Mouse (Mus musculus) forebrain, embryonic 10.5 days (tissue): ENCODE results near the gene Trpc1. TPM values are rescaled to one million over a fixed set of nuclear protein-coding genes. Genes with fewer than 3 reads are reported as not detected.

ENCODE experiments used
- DNase-seq: peaks from one replicate; pipeline ENCODE4 v3.0.0-alpha.2; 2017; ENCODE audit warnings: low spot score; ENCODE audit errors: extremely low spot score
- H3K27ac ChIP-seq: fragments of 300-500 bp; sonication (generic); 2 replicates; pipeline ENCODE4 v1.5.1; 2016; ENCODE audit warnings: mild to moderate bottlenecking
- H3K27me3 ChIP-seq: fragments of 300-500 bp; sonication (generic); 2 replicates; pipeline ENCODE4 v1.6.1; 2016; ENCODE audit warnings: mild to moderate bottlenecking; ENCODE audit not compliant: poor library complexity, severe bottlenecking
- H3K36me3 ChIP-seq: fragments of 300-500 bp; sonication (generic); replicated peaks from 2 replicates; pipeline ENCODE4 v1.6.1; 2016; ENCODE audit warnings: mild to moderate bottlenecking, moderate library complexity
- H3K4me1 ChIP-seq: fragments of 300-500 bp; sonication (generic); 2 replicates; pipeline ENCODE4 v1.6.1; 2016
- H3K4me3 ChIP-seq: fragments of 300-500 bp; sonication (generic); 2 replicates; pipeline ENCODE4 v1.5.1; 2016; ENCODE audit warnings: mild to moderate bottlenecking, moderate library complexity
- H3K9me3 ChIP-seq: fragments of 300-500 bp; sonication (generic); 2 replicates; pipeline ENCODE4 v1.6.1; 2016; ENCODE audit warnings: mild to moderate bottlenecking, moderate library complexity
- WGBS: fragments of 180-500 bp; shearing (Covaris S2); methylation state at CpG from one replicate; pipeline ENCODE4 v1.1.7; 2016; 5-methylcytosine and 5-hydroxymethylcytosine counted together
- polyA plus RNA-seq: library from polyadenylated mRNA; unstranded; fragments of >200 nt; fragmentation: Nextera tagmentation; extraction: Ambion mirVana; gene quantifications from 2 replicates; pipeline ENCODE4 v1.2.1, GENCODE M21; 2016

Trpc1 gene
- polyA plus RNA-seq, 1 experiment from 2014 or later: 2.0 TPM

DNA sequence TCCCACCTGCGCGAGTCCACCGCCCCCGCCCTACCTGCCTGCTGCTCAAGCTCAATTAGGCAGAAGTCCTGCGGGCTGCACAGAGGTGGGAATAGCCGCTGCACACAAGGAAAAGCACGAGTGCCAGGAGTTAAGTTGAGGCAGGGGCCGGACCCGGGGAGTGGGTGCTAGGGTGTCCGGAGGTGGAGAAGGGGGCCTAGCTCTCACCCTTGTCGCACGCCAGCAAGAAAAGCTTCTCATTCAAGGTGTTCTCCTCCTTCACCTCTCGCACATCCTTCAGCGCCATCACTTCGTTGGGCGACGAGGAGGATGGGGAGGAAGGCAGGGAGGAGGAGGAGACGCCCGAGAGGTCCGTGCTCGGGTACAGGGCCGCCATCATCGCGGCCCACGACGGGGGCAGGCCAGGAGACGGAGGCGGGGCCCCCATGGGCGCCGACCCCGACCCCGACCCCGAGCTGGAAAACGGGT, 680 bp downstream of the Trpc1 start:
- peak overlapping the region; percentile 89 for H3K27ac ChIP-seq
- H3K4me3 ChIP-seq: peak overlapping the region; percentile 91
- peaks cover 41% of the 10 kb centered on the region for H3K27me3 ChIP-seq
- no peaks in the 10 kb centered on the region for H3K9me3 ChIP-seq
- peak; percentile 46 for DNase-seq
- H3K4me1 ChIP-seq: peaks cover 22% of the 10 kb centered on the region
- H3K36me3 ChIP-seq: no peaks in the 10 kb centered on the region
- WGBS: under 1% methylated on average over 34 of the region's 34 CpGs

DNA sequence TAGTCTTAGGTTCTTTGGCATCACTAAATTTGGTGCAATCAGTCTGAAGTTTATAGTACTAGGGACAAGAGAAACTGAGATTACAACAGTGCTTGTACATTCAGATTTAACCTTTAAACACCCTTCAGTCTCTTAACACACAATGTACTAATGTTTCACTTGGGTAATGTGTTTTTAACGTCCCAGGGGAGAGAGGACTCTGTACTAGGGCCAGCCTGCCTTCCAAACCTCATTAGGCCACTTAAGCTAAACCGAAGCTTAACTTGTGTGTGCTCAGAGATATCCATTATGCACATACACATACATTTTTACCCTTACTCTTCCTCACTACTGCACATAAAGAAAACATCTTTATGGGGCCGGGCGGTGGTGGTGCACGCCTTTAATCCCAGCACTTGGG, 2.9 kb downstream of the Trpc1 start:
- WGBS: 88% methylated on average over 5 of the region's 5 CpGs
- Histone ChIP-seq H3K4me3 (no peak overlapping the region), H3K9me3 (no peaks in the 10 kb centered on the region), H3K27me3 (peaks cover 41% of the 10 kb centered on the region), H3K27ac (no peak overlapping the region), H3K4me1 (peaks cover 22% of the 10 kb centered on the region), H3K36me3 (no peaks in the 10 kb centered on the region)
- no peak for DNase-seq

DNA sequence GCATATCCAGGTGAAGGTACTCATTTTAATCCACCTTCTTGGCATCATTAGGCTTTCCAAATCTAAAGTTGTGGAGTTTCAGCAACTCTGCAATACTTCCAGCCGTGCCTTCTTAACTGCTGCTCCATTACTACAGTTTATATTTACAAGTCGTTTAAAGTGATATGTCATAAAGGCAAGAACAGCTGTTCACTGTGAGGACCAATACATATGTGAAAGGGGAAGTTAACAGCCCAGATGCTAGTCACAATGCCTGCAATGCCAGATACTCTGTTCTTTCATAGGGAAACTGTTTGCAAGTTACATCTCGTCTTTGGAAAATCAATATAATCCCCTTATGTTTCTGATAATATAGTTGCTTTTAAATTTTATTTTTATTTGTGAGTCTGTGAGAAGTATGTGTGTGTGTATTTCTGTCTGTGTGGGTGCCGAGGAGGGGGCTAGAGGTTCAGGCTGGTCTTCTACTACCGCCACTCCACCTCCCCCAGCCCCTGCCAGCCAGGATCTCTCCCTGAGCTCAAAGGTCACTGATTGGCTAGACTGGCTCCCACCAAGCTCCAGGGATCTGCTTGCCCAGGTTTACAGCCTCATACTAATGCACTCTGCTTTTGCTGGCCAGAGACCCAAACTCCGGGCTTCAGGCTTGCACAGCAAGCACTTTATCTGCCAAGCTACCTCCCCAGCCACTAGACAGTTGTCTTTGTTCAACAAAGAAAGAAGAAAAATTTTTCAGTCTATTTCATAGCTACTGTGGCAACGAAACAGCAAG, 5.1 kb downstream of the Trpc1 start:
- no peak overlapping the region for H3K4me3 ChIP-seq
- H3K36me3 ChIP-seq: no peaks in the 10 kb centered on the region
- WGBS: 77% methylated on average over 7 of the region's 7 CpGs
- no peaks in the 10 kb centered on the region for H3K9me3 ChIP-seq
- H3K27me3 ChIP-seq: peaks cover 22% of the 10 kb centered on the region
- H3K27ac ChIP-seq: no peak overlapping the region
- no peak for DNase-seq
- H3K4me1 ChIP-seq: peaks cover 16% of the 10 kb centered on the region

DNA sequence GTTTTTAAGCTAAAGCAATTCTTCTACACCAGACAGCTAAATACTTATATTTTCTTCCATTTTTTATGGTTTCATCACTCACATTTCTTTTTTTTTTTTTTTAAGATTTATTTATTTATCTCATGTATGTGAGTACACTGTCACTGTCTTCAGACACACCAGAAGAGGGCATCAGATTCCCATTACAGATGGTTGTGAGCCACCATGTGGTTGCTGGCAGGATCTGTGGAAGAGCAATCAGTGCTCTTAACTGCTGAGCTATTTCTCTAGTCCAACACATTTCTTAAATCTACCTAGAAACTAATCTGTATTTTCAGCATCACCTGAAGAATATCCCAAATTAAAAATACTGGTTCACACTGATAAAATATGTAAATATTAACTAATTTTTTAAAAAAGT, 13.9 kb downstream of the Trpc1 start:
- Histone ChIP-seq H3K4me1 (no peaks in the 10 kb centered on the region), H3K27me3 (no peaks in the 10 kb centered on the region), H3K9me3 (no peaks in the 10 kb centered on the region), H3K36me3 (peaks cover 7% of the 10 kb centered on the region), H3K27ac (no peak overlapping the region), H3K4me3 (no peak overlapping the region)
- DNase-seq: no peak

DNA sequence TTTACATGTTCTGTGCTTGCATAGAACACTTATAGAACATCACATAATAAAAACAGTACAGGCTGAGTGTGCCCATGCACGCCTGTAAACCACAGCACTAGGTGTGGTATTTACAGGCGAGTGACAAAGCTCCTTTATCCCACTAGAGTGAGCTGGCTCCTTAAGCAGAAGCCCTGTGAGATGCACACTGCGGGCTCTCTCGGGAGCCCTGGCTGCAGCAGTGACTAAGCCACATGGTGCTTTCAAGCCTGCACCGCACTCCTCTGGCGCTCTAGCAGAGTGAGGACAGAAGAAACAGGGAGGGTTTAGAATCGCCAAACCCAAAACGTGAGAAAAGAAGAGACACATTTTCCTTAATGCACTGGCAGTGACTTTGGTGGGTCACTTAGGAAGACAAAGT, 37.6 kb downstream of the Trpc1 start:
- peaks cover 13% of the 10 kb centered on the region for H3K36me3 ChIP-seq
- H3K9me3 ChIP-seq: no peaks in the 10 kb centered on the region
- H3K4me1 ChIP-seq: 0 out of 2 replicates have a peak, but pooled peaks cover 3% of the 10 kb centered on the region
- H3K27ac ChIP-seq: no peak overlapping the region
- no peak overlapping the region for H3K4me3 ChIP-seq
- whole genome bisulfite sequencing: 31% methylated on average over 8 of the region's 8 CpGs
- no peak for DNase-seq
- H3K27me3 ChIP-seq: no peaks in the 10 kb centered on the region

DNA sequence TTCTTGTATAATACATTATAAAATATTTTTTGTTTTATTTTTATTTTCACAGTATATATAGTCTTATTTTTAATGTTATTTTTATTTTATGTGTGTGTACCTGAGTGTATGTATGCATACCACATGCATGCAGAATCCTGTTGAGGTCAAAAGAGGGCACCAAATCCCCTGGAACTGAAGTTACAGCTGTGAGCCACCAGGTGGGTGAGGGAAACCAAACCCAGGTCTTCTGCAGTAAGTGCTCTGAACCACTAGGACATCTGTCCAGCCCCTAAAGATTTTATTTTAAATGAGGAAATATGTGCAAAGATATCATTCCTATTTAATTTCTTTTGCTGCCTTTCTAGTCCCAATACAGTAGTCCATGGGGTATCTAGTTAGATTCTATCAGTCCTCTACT, 41.2 kb downstream of the Trpc1 start:
- Histone ChIP-seq H3K27ac (no peak overlapping the region), H3K27me3 (no peaks in the 10 kb centered on the region), H3K4me1 (0 out of 2 replicates have a peak, but pooled peaks cover 3% of the 10 kb centered on the region), H3K36me3 (peaks cover 12% of the 10 kb centered on the region), H3K9me3 (no peaks in the 10 kb centered on the region), H3K4me3 (no peak overlapping the region)
- DNase-seq: no peak

DNA sequence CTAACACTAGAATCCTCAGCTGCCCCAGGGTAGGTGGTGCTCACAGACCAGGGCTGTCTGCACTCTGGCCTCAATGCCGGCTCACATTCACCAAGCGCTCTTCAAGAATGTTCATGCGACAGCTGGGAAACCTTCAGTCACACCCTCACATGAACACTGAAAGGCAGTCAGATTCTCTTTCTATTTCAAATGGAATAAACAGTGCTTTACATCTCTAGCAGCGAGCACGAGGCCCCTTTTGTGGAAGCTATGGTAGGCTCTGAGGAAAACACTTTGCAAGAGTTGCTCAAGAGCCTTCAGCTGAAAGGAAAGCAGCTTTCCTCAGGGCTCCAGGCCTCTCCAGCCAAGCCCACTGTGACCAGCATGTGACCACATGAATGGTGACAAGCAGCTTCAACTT, 44.8 kb downstream of the Trpc1 start:
- no peaks in the 10 kb centered on the region for H3K27me3 ChIP-seq
- 89% methylated on average over 5 of the region's 5 CpGs for WGBS
- peaks cover 12% of the 10 kb centered on the region for H3K36me3 ChIP-seq
- no peaks in the 10 kb centered on the region for H3K9me3 ChIP-seq
- H3K4me3 ChIP-seq: no peak overlapping the region
- H3K27ac ChIP-seq: no peak overlapping the region
- no peak for DNase-seq
- H3K4me1 ChIP-seq: no peaks in the 10 kb centered on the region

DNA sequence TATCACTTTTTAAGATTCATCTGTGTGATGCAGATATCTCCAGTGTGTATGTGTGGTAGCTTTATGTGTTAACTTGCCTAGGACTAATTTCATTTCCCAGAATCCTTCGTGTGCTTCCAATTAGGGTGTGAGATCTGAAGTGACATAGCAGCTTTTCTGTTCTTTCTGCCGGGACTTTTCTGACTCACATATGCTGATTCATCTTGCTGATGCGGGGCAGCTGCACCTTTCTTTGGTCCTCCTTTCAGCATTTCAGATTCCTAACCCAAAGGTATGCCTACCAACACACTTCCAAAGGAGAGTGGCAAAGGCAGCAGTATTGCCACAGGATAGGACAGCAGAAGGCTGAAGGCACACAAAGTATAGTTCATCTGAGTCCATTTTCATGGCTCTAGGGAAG, 46.1 kb downstream of the Trpc1 start:
- Histone ChIP-seq H3K36me3 (peaks cover 8% of the 10 kb centered on the region; the same call in 1 of the 2 replicates), H3K27me3 (no peaks in the 10 kb centered on the region), H3K4me3 (no peak overlapping the region), H3K27ac (no peak overlapping the region), H3K9me3 (no peaks in the 10 kb centered on the region), H3K4me1 (no peaks in the 10 kb centered on the region)
- WGBS: 81% methylated on average over 3 of the region's 3 CpGs
- no peak for DNase-seq

DNA sequence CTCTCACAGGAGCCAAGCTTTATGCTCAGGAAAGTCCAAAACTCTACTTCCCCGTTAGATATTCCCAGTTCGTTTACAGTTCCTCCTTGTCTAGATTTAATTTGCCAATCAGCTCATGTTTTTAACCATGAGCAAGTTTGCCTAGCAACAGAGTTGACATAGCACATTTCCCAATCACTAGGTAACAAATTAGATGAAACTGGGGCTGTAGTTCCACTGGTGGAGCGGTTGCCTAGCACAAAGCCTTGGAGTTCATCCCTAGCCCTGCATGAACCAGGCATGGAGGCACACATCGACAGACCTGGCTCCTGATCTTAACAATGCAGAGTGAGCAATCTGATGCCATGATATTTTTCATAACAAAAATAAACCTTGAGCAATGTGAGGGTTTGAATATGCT, 50.9 kb downstream of the Trpc1 start:
- no peaks in the 10 kb centered on the region for H3K36me3 ChIP-seq
- WGBS: 88% methylated on average over 4 of the region's 4 CpGs

DNA sequence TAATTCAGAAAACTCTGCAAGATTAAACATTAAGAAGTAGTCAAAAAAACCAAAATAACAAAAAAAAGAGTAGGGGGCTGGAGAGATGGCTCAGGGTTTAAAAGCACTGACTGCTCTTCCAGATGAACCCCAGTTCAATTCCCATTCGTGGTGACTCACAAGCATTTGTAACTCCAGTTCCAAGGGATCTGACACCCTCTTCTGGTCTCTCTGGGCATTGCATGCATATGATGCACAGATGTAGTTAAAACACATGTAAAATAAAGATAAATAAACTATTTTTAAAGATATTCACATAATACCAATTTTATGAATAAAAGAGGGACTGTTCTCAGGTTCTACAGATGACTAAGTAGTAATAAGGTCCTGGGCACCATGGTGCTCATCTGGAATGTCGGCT, 52.4 kb downstream of the Trpc1 start:
- no peak for DNase-seq
- Histone ChIP-seq H3K27me3 (no peaks in the 10 kb centered on the region), H3K27ac (no peak overlapping the region), H3K9me3 (no peaks in the 10 kb centered on the region), H3K4me3 (no peak overlapping the region), H3K36me3 (no peaks in the 10 kb centered on the region), H3K4me1 (peaks cover 3% of the 10 kb centered on the region; the same call in 1 of the 2 replicates)
- WGBS: 56% methylated on average over 2 of the region's 2 CpGs

More for the DNA sequence above, 50.9 kb downstream of the Trpc1 start:
- no peaks in the 10 kb centered on the region for H3K27me3 ChIP-seq
- H3K27ac ChIP-seq: no peak overlapping the region
- DNase-seq: no peak
- H3K4me3 ChIP-seq: no peak overlapping the region
- no peaks in the 10 kb centered on the region for H3K9me3 ChIP-seq
- H3K4me1 ChIP-seq: no peaks in the 10 kb centered on the region

DNA sequence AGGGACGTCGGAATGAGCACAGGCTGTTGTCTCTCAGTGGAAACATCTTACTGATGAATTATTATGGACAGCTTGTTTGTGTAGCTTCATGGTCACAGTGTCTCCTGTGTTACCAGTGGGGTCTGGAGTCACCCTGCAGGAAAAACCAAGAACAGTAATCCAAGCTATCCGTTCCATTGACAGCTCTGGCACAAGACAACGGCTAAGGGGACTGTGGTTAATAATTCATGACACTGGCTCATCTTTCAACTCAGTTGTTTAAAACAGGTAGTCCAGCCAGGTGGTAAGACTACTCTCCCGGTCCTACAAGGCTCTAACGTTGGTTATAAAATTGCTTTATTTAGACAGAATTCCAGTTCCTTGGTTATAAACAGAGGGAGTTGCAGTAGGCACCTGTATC, 53.6 kb downstream of the Trpc1 start:
- no peaks in the 10 kb centered on the region for H3K9me3 ChIP-seq
- H3K27ac ChIP-seq: no peak overlapping the region
- 92% methylated on average over 6 of the region's 6 CpGs for WGBS
- no peak overlapping the region for H3K4me3 ChIP-seq
- peaks cover 7% of the 10 kb centered on the region; the same call in 1 of the 2 replicates for H3K4me1 ChIP-seq
- no peaks in the 10 kb centered on the region for H3K36me3 ChIP-seq
- no peaks in the 10 kb centered on the region for H3K27me3 ChIP-seq
- no peak for DNase-seq

DNA sequence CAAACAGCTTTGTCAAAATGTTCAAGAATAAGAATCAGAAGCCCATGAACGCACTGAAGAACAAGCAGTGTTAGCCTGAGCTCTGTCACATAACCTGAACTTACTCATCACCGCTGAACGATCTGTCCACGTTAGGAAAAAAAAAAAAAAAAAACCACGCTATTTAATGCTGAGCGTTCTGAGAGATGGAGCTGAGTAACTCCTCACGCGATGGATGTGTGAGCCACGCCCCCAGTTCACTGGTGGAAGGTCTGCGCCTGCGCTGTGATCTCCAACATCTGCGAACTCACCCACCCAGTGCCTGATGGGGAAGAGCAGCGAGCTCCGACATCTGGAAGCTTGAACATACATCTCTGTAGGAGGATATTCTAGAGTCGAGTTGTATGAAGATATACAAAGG, 55.2 kb downstream of the Trpc1 start:
- no peak overlapping the region for H3K27ac ChIP-seq
- no peaks in the 10 kb centered on the region for H3K27me3 ChIP-seq
- no peak for DNase-seq
- H3K9me3 ChIP-seq: no peaks in the 10 kb centered on the region
- WGBS: 93% methylated on average over 15 of the region's 15 CpGs
- no peak overlapping the region for H3K4me3 ChIP-seq
- H3K36me3 ChIP-seq: no peaks in the 10 kb centered on the region
- H3K4me1 ChIP-seq: peaks cover 14% of the 10 kb centered on the region

DNA sequence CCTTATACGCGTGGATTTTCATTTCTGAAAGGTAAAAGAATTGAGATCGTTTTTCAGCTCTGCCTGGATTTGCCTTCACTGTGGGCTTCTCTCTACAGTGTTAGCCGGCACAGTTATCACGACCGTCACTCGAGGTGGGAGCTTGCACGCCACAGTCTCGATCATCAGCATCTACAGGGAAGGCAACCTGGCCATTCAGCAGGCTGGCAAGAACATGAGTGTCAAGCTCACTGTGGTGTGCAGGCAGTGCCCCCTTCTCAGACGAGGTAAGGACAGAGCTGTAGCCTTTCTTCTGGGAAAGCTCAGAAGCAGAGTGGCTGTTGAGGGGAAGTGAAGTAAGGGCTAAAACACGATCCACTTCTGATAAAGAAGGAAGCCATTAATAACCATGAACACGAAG, 55.6 kb downstream of the Trpc1 start:
- no peak for DNase-seq
- Histone ChIP-seq H3K27me3 (no peaks in the 10 kb centered on the region), H3K36me3 (no peaks in the 10 kb centered on the region), H3K9me3 (no peaks in the 10 kb centered on the region), H3K4me1 (peaks cover 14% of the 10 kb centered on the region), H3K4me3 (no peak overlapping the region), H3K27ac (no peak overlapping the region)
- 92% methylated on average over 12 of the region's 12 CpGs for WGBS
